Mouse (Mus musculus): ENCODE data around the gene Ugt1a9.

Ugt1a9 gene

DNA sequence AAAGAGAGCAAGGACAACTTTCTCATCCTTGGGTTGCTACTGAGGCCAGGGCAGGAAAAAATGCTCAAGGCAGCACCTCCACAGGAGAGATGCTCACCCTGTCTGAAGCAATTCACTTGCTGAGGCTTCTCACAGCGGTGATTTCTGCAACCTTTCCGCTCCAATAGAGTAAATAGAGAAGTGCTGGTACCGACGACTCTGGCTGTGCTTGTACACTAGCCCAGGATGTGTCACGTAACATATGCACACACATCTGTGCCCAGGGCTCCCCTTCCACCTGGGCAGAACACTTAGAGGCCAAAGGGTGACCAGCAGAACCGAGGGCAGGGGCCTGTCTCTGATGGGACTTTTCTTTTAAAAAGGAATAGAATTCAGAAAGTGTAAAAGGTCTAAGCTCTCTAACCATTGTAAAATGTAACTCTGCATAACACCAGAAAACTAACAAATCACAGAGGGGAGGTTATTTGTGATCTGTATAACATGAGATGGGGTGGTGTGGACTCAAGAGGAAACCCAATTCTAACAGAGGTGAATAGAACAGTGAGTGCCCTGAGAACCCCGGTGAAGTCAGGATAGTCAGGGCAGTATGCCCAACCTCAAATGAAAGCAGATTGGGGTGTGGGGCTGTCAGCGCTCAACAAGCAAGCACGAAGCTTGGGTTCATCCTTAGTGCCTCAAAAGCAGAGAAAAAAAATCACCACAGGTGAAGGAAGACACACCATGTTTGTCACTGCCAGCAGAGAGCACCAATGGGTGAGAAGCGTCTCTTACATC is 190.2 kb downstream of the Ugt1a9 start:
- DNase-seq: no peak

DNA sequence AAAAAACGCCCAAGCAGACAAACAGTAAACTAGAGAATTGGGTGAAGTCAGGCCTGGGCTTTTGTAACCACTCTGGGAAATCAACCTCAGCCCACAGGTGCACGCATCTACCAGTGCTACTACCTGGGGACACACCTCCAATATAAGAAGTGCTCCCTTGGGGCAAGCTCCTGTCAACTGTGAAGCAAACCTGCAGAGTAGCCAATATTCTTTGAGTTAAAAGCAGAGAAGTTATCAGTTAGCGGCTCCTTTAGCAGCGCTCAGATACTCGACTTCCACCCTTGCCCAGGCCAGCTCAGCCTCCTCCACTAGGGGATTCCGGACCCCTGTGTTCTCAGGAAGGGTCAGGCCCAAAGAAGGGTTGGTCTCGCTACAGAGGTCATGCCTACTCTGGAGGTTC is 191.1 kb downstream of the Ugt1a9 start:
- DNase-seq: no peak

DNA sequence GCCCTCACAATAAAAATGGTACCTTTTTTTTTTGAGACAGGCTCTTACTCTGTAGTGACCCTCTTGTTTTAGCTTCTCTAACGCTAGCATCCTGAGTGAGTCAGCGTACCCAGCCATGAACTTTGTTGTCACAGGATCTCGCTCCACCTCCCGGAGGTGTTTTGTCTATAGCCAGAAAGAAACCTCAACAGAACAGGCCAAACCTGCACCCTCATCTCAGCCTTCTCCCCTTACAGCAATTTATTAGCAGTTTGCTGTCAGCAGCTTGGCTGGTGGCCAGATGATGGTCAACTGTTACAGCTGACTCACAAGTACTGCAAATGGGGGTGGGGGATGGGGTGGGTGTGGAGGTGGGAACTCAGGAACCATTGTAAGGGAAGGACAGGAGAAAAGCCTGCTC is 191.7 kb downstream of the Ugt1a9 start:
- DNase-seq: no peak

DNA sequence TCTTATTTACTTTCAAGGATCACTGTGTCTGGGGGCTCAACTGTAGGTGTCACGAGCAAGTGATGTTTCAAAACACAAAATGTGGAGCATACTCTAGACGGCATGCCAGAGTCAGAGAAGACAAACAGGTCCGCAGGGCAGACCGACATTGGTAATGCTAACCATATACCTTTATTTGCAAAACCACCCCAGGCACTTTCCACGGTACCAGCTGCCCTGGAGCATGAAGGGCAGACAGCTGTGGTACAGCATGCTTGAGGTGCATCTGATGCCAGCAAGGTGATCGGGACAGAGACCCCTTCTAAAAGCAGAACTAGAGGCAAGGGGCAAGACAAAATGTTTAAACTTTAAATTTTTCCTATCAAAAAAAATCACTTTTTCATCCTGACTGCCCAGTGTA is 192.4 kb downstream of the Ugt1a9 start:
- DNase-seq: no peak

DNA sequence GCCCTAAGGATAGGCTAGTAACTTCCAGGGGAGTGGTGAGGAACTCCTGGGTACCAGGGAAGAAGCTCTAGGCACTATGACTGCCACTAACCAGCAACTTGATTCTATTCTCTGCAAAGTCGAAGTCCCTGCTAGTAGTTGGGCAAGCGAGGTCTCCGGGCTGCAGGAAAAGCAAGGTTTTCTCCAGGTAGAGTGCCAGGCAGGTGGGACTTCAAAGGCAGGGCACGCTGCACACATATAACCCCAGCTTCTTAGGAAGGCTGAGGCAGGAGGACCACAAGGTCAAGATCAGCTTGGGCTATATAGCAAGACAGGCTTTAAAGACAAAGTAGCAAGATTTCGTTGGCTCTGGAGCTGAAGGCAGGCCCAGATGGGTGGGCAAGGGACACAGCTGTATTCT is 193.2 kb downstream of the Ugt1a9 start:
- DNase-seq: no peak

DNA sequence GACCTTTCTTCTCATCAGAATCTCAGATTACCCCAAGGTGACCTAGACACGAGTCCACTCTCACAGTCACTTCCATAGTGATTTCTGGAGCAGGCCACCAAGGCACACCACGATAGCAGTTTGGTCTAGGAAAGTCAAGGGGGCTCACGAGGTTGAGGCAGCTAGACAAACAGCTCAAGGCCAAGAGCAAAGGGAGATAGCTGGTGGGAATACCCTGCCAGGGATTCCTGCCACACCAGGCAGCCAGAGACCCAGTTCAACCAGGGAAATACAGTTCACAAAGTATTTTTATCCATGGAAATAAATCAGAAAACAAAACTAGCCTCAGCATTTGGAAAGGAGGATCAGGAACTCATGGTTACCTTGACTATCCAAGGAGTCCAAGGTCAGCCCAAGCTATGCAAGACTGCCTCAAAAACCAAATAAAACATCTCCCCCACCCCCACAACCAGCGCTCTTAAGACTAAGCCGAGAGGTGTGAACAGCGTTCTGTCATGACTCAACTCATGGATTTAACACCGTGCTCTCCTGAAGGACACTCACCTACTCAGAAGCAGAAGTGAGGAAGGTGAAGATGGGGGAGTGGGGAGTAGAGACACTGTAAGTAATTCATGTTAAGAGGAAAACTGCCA is 193.8 kb downstream of the Ugt1a9 start:
- no peak for DNase-seq

DNA sequence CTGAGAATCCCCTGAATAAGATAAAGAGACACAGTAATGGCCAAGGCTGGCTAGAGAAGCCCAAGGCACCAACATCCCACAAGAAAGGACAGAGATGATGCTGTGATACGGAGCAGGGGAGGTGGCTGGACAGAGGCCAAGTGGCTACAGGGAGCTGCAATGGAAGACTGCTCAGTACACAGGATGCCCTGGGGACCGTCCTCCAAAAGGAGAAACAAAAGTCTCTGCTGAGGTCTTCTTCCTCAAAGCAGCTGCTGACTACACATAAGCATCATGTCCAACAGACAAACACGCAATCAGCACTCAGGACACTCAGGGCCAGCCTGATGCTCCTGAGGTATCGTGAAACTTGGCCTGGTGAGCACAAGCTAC is 194.3 kb downstream of the Ugt1a9 start:
- DNase-seq: no peak

DNA sequence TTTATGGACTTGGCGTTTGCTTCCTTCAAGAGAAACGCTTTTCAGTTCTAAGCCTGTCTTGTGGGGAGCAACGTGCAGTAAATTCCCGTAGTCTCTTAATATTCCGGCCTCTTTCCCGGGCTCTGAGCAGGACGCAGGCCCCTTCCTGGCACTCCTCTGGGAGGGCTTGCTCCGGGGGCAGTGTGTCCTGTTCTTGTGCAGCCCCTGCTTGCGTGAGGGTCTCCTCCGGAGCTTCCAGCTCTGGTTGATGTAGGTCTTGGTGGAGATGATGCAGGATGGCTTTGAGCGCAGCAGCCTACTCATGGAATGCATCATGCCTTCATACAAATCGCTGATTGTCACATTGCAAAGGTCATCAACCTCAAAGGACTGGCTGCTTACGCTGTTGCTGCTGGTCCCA is 195.5 kb downstream of the Ugt1a9 start:
- DNase-seq: no peak

DNA sequence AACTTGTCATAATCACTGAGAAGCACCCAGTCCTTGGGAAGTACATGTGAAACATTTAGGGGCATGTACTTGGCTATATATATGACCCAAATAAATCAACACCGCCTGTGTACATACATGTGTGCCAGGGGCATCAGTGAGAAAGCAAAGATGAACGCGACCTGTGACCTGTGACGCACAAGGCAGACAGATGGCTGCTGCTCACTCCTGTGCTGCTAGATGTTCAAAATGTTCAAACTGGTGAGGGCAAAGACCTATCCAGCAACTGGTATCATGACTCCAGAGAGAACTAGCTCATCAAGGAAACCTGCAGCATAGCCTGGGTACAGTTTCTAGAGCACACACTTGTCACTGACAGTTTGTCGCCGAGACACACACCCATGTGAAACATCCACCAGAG is 196.9 kb downstream of the Ugt1a9 start:
- DNase-seq: no peak

DNA sequence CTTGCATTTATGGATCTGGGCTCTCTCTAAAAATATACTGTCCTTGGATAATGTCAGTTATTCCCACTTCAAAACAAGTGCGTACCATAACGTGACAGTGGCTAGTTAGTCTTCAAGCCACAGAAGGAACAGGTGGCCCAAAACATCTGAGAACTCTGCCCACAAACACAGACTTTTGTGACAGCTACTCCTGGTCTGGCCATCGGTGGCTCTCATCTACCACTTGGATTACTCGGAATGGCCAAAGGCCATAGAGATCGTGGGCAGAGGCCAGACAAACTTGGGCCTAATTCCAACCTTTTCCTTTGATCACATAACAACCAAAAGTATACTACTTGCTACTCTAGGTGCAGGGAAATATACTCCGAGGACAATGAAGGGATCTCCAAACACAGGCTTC is 197.5 kb downstream of the Ugt1a9 start:
- DNase-seq: no peak

Measured in cerebellum, postnatal 36 days (tissue).